Mouse (Mus musculus) neural tube, embryonic 15.5 days (tissue): Measurements from ENCODE around the gene Fgfr2. TPM values are rescaled to one million over a fixed set of nuclear protein-coding genes. Genes with fewer than 3 reads are reported as not detected.

ENCODE experiments used
- ATAC-seq: fragments of 200-750 bp; cut with Nextera tagmentation; 2 replicates; pipeline ENCODE4 v1.8.0; 2017; ENCODE audit warnings: mild to moderate bottlenecking, moderate TSS enrichment, moderate library complexity; ENCODE audit not compliant: low FRiP score
- H3K27ac ChIP-seq: fragments of 300-500 bp; sonication (generic); replicated peaks from 2 replicates; pipeline ENCODE4 v1.5.1; 2015; ENCODE audit warnings: mild to moderate bottlenecking, inconsistent platforms
- H3K27me3 ChIP-seq: fragments of 300-500 bp; sonication (generic); replicated peaks from 2 replicates; pipeline ENCODE4 v1.6.1; 2015; ENCODE audit warnings: inconsistent platforms
- H3K36me3 ChIP-seq: fragments of 300-500 bp; sonication (generic); 2 replicates; pipeline ENCODE4 v1.6.1; 2015; ENCODE audit warnings: inconsistent platforms
- H3K4me1 ChIP-seq: fragments of 300-500 bp; sonication (generic); 2 replicates; pipeline ENCODE4 v1.6.1; 2015; ENCODE audit warnings: inconsistent platforms
- H3K4me2 ChIP-seq: fragments of 300-500 bp; sonication (generic); 2 replicates; pipeline ENCODE4 v1.6.1; 2015; ENCODE audit warnings: inconsistent platforms, mild to moderate bottlenecking, moderate library complexity
- H3K4me3 ChIP-seq: fragments of 300-500 bp; sonication (generic); replicated peaks from 2 replicates; pipeline ENCODE4 v1.5.1; 2015; ENCODE audit warnings: mild to moderate bottlenecking, inconsistent platforms
- H3K9ac ChIP-seq: fragments of 300-500 bp; sonication (generic); replicated peaks from 2 replicates; pipeline ENCODE4 v1.6.1; 2015; ENCODE audit warnings: mild to moderate bottlenecking, inconsistent platforms
- H3K9me3 ChIP-seq: fragments of 300-500 bp; sonication (generic); replicated peaks from 2 replicates; pipeline ENCODE4 v1.6.1; 2016; ENCODE audit warnings: inconsistent platforms
- WGBS: fragments of 180-500 bp; shearing (Covaris S2); methylation state at CpG from one replicate; pipeline ENCODE4 v1.1.7; 2015; ENCODE audit warnings: mixed read lengths; 5-methylcytosine and 5-hydroxymethylcytosine counted together
- polyA plus RNA-seq: library from polyadenylated mRNA; unstranded; fragments of >200 nt; fragmentation: Nextera tagmentation; extraction: Ambion mirVana; gene quantifications from 2 replicates; pipeline ENCODE4 v1.2.1, GENCODE M21; 2015

The Fgfr2 gene
- polyA plus RNA-seq, 1 experiment from 2014 or later: 21.2 TPM

GRCm38 (mm10) chr7:130993907-130994306 lies 2129.2 kb downstream of the Fgfr2 start:
- no peak overlapping the region for H3K9ac ChIP-seq
- no peak overlapping the region for H3K27ac ChIP-seq
- ATAC-seq: no peak
- 52% methylated on average over 8 of the region's 8 CpGs for WGBS
- H3K4me3 ChIP-seq: no peak overlapping the region
- H3K27me3 ChIP-seq: no peaks in the 10 kb centered on the region
- no peaks in the 10 kb centered on the region for H3K9me3 ChIP-seq
- no peak overlapping the region for H3K4me2 ChIP-seq
- H3K4me1 ChIP-seq: no peaks in the 10 kb centered on the region
- no peaks in the 10 kb centered on the region for H3K36me3 ChIP-seq

DNA sequence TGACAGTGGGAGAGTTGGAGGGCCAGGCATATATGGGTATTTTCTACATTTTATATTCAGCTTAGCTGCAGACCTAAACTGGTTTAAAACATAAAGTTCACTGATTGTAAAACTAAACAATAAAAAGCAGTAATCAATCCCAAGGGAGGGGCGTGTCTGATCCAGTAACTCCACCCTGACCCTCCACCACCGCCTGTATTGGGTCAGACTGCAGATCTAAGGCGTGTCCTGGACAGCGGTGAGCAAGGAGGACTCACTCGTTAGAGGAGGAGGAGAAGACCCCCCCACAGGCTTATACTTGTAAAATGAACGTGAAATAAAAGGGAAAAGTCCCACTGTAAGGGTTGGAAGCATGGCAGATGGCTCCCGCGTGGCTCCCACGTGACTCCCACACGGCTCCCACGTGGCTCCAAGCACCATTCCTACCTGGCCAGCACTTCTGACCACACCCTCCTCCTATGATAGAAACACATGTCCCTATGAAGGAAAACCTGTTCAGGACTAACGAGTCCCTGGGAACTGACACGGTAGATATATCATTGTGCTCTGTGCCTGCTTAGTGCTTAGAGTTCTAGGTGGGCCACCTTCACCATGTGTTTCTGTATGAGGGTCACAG lies 2131.9 kb downstream of the Fgfr2 start:
- Histone ChIP-seq H3K4me3 (no peak overlapping the region), H3K27me3 (no peaks in the 10 kb centered on the region), H3K9ac (no peak overlapping the region), H3K36me3 (no peaks in the 10 kb centered on the region), H3K9me3 (no peaks in the 10 kb centered on the region), H3K4me2 (no peak overlapping the region), H3K27ac (no peak overlapping the region), H3K4me1 (no peaks in the 10 kb centered on the region)
- no peak for ATAC-seq
- 85% methylated on average over 13 of the region's 13 CpGs for WGBS

- 49% methylated on average over 3 of the region's 3 CpGs for WGBS
- no peaks in the 10 kb centered on the region for H3K27me3 ChIP-seq
Observed at GRCm38 (mm10) chr7:130989371-130989770, 2133.8 kb downstream of the Fgfr2 start.

DNA sequence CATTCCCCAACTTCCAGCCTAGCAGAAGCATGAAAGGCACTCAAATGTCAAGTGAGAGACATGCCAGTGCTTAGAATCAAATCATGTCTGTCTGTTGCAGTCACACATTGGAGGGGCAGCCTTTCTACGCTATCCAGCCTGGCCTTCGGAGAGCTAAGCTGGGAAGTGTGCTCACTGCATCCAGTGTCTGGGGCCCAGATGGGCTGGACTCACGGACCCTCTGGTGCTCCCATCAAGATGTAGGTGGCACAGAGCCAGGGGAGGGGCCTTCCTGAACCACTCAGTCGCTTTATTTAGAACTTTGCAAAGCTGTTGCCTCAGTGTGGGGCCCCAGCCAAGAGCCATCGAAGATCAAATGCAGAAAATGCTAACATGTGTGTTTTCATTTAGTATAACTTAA lies 2135.0 kb downstream of the Fgfr2 start:
- Histone ChIP-seq H3K27me3 (no peaks in the 10 kb centered on the region), H3K9ac (no peak overlapping the region), H3K4me1 (peaks cover 3% of the 10 kb centered on the region; the same call in 1 of the 2 replicates), H3K27ac (no peak overlapping the region), H3K9me3 (no peaks in the 10 kb centered on the region), H3K4me3 (no peak overlapping the region), H3K36me3 (no peaks in the 10 kb centered on the region), H3K4me2 (no peak overlapping the region)
- WGBS: 80% methylated on average over 5 of the region's 5 CpGs
- ATAC-seq: no peak

More at GRCm38 (mm10) chr7:130989371-130989770, 2133.8 kb downstream of the Fgfr2 start:
- no peak for ATAC-seq
- H3K9me3 ChIP-seq: no peaks in the 10 kb centered on the region
- no peak overlapping the region for H3K4me3 ChIP-seq
- no peak overlapping the region for H3K4me2 ChIP-seq
- no peaks in the 10 kb centered on the region for H3K4me1 ChIP-seq
- no peak overlapping the region for H3K27ac ChIP-seq
- no peaks in the 10 kb centered on the region for H3K36me3 ChIP-seq
- no peak overlapping the region for H3K9ac ChIP-seq

GRCm38 (mm10) chr7:130985716-130986115 lies 2137.4 kb downstream of the Fgfr2 start:
- WGBS: 84% methylated on average over 3 of the region's 3 CpGs
- no peaks in the 10 kb centered on the region for H3K27me3 ChIP-seq
- H3K9ac ChIP-seq: no peak overlapping the region
- H3K36me3 ChIP-seq: no peaks in the 10 kb centered on the region
- peaks cover 3% of the 10 kb centered on the region; the same call in 1 of the 2 replicates for H3K4me1 ChIP-seq
- no peak for ATAC-seq
- no peak overlapping the region for H3K27ac ChIP-seq
- no peaks in the 10 kb centered on the region for H3K9me3 ChIP-seq
- H3K4me3 ChIP-seq: no peak overlapping the region
- no peak overlapping the region for H3K4me2 ChIP-seq

GRCm38 (mm10) chr7:130985193-130985592 lies 2138.0 kb downstream of the Fgfr2 start:
- H3K9me3 ChIP-seq: no peaks in the 10 kb centered on the region
- no peak for ATAC-seq
- no peaks in the 10 kb centered on the region for H3K36me3 ChIP-seq
- no peak overlapping the region for H3K4me3 ChIP-seq
- H3K27ac ChIP-seq: no peak overlapping the region
- no peak overlapping the region for H3K4me2 ChIP-seq
- no peak overlapping the region for H3K9ac ChIP-seq
- H3K27me3 ChIP-seq: no peaks in the 10 kb centered on the region
- 88% methylated on average over 12 of the region's 12 CpGs for WGBS
- peaks cover 3% of the 10 kb centered on the region; the same call in 1 of the 2 replicates for H3K4me1 ChIP-seq

DNA sequence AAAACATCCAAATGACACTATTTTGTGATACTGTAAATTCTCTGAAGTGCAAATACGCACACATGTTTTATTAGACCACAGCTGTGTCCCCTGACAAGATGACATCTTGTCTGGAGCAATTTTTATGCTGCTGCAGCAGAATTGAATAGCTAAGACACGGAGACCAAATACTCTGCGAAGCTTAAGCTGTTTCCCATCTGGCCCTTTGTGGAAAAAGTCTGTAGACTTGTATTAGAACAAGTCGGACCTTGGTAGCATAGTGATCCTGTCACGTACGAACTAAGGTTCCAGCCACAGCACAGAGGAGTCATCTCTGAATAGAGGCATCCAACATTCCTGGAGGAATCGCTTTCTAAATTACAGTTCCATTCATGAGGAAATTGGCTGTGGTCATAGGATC lies 2138.9 kb downstream of the Fgfr2 start:
- Histone ChIP-seq H3K27me3 (no peaks in the 10 kb centered on the region), H3K9me3 (no peaks in the 10 kb centered on the region), H3K9ac (no peak overlapping the region), H3K4me3 (no peak overlapping the region), H3K4me1 (peaks cover 3% of the 10 kb centered on the region; the same call in 1 of the 2 replicates), H3K27ac (no peak overlapping the region), H3K36me3 (no peaks in the 10 kb centered on the region), H3K4me2 (no peak overlapping the region)
- WGBS: 77% methylated on average over 7 of the region's 7 CpGs
- no peak for ATAC-seq

GRCm38 (mm10) chr7:130982881-130983280 lies 2140.3 kb downstream of the Fgfr2 start:
- Histone ChIP-seq H3K27ac (no peak overlapping the region), H3K9me3 (no peaks in the 10 kb centered on the region), H3K36me3 (no peaks in the 10 kb centered on the region), H3K4me3 (no peak overlapping the region), H3K4me2 (no peak overlapping the region), H3K27me3 (no peaks in the 10 kb centered on the region), H3K4me1 (peaks cover 9% of the 10 kb centered on the region), H3K9ac (no peak overlapping the region)
- WGBS: 75% methylated on average over 3 of the region's 3 CpGs
- no peak for ATAC-seq

GRCm38 (mm10) chr7:130982371-130982770 lies 2140.8 kb downstream of the Fgfr2 start:
- H3K9me3 ChIP-seq: no peaks in the 10 kb centered on the region
- ATAC-seq: no peak
- H3K4me2 ChIP-seq: no peak overlapping the region
- H3K27me3 ChIP-seq: no peaks in the 10 kb centered on the region
- 47% methylated on average over 4 of the region's 4 CpGs for WGBS
- no peaks in the 10 kb centered on the region for H3K36me3 ChIP-seq
- no peak overlapping the region for H3K9ac ChIP-seq
- H3K4me1 ChIP-seq: peaks cover 12% of the 10 kb centered on the region
- no peak overlapping the region for H3K27ac ChIP-seq
- no peak overlapping the region for H3K4me3 ChIP-seq

- peaks cover 18% of the 10 kb centered on the region for H3K4me1 ChIP-seq
- no peaks in the 10 kb centered on the region for H3K36me3 ChIP-seq
- ATAC-seq: no peak
- H3K9me3 ChIP-seq: no peaks in the 10 kb centered on the region
- no peaks in the 10 kb centered on the region for H3K27me3 ChIP-seq
- no peak overlapping the region for H3K4me3 ChIP-seq
- H3K9ac ChIP-seq: no peak overlapping the region
- no peak overlapping the region for H3K4me2 ChIP-seq
- WGBS: 94% methylated on average over 5 of the region's 5 CpGs
- H3K27ac ChIP-seq: no peak overlapping the region
Observed at GRCm38 (mm10) chr7:130980130-130980529, 2143.0 kb downstream of the Fgfr2 start.

GRCm38 (mm10) chr7:130978545-130978944 lies 2144.6 kb downstream of the Fgfr2 start:
- Histone ChIP-seq H3K9ac (no peak overlapping the region), H3K4me1 (peaks cover 15% of the 10 kb centered on the region), H3K4me2 (no peak overlapping the region), H3K27ac (no peak overlapping the region), H3K36me3 (no peaks in the 10 kb centered on the region), H3K27me3 (no peaks in the 10 kb centered on the region), H3K9me3 (no peaks in the 10 kb centered on the region), H3K4me3 (no peak overlapping the region)
- WGBS: 86% methylated on average over 1 of the region's 1 CpGs
- ATAC-seq: no peak

- Histone ChIP-seq H3K27me3 (no peaks in the 10 kb centered on the region), H3K9ac (no peak overlapping the region), H3K27ac (no peak overlapping the region), H3K4me1 (peaks cover 15% of the 10 kb centered on the region), H3K36me3 (no peaks in the 10 kb centered on the region), H3K4me2 (no peak overlapping the region), H3K4me3 (no peak overlapping the region), H3K9me3 (no peaks in the 10 kb centered on the region)
- 58% methylated on average over 5 of the region's 5 CpGs for WGBS
- ATAC-seq: no peak
Observed at GRCm38 (mm10) chr7:130977794-130978521, 2145.2 kb downstream of the Fgfr2 start.
